Mouse (Mus musculus) c-Kit-positive CD71-positive TER-119-positive erythroid progenitor cells, embryonic 14.5 days (primary cell): ENCODE measurements around the gene Wap.

Experiments used
- DNase-seq: peaks from one replicate; pipeline ENCODE4 v3.0.0-alpha.2; 2013; ENCODE audit warnings: low spot score

Gene Wap

GRCm38 (mm10) chr11:6596616-6597015, 41.8 kb downstream of the Wap start:
- DNase-seq, result no peak

GRCm38 (mm10) chr11:6596205-6596604, 42.2 kb downstream of the Wap start:
- DNase-seq, result no peak

- peak; percentile 47 for DNase-seq
Measured at GRCm38 (mm10) chr11:6595339-6595738, 43.1 kb downstream of the Wap start.

GRCm38 (mm10) chr11:6594845-6595244, 43.6 kb downstream of the Wap start:
- no peak for DNase-seq

- no peak for DNase-seq
Measured at GRCm38 (mm10) chr11:6593406-6593805, 45.0 kb downstream of the Wap start.

GRCm38 (mm10) chr11:6590933-6591675, 47.3 kb downstream of the Wap start:
- DNase-seq, result peak; percentile 62

- no peak for DNase-seq
Measured at GRCm38 (mm10) chr11:6589838-6590237, 48.6 kb downstream of the Wap start.

- no peak for DNase-seq
Measured at GRCm38 (mm10) chr11:6588295-6588694, 50.1 kb downstream of the Wap start.

GRCm38 (mm10) chr11:6587249-6587940, 51.0 kb downstream of the Wap start:
- DNase-seq, result no peak

- no peak for DNase-seq
Measured at GRCm38 (mm10) chr11:6586660-6587059, 51.8 kb downstream of the Wap start.

GRCm38 (mm10) chr11:6585748-6586147, 52.7 kb downstream of the Wap start:
- DNase-seq, result no peak
